Mouse (Mus musculus) stomach, embryonic 15.5 days (tissue): Measurements from ENCODE around the gene Rbck1. TPM values are rescaled to one million over a fixed set of nuclear protein-coding genes. Genes with fewer than 3 reads are reported as not detected.

Experiments
- ATAC-seq: fragments of 200-750 bp; cut with Nextera tagmentation; 2 replicates; pipeline ENCODE4 v1.8.0; 2017; ENCODE audit warnings: low read depth, moderate number of reproducible peaks, moderate TSS enrichment; ENCODE audit not compliant: insufficient read depth, low FRiP score
- H3K27ac ChIP-seq: fragments of 300-500 bp; sonication (generic); 2 replicates; pipeline ENCODE4 v1.5.1; 2015; ENCODE audit warnings: mild to moderate bottlenecking, inconsistent platforms
- H3K27me3 ChIP-seq: fragments of 300-500 bp; sonication (generic); replicated peaks from 2 replicates; pipeline ENCODE4 v1.6.1; 2015; ENCODE audit warnings: inconsistent platforms
- H3K36me3 ChIP-seq: fragments of 300-500 bp; sonication (generic); 2 replicates; pipeline ENCODE4 v1.6.1; 2015; ENCODE audit warnings: inconsistent platforms
- H3K4me1 ChIP-seq: fragments of 300-500 bp; sonication (generic); 2 replicates; pipeline ENCODE4 v1.6.1; 2015; ENCODE audit warnings: inconsistent platforms
- H3K4me2 ChIP-seq: fragments of 300-500 bp; sonication (generic); 2 replicates; pipeline ENCODE4 v1.6.1; 2015; ENCODE audit warnings: mild to moderate bottlenecking, inconsistent platforms
- H3K4me3 ChIP-seq: fragments of 300-500 bp; sonication (generic); replicated peaks from 2 replicates; pipeline ENCODE4 v1.5.1; 2015; ENCODE audit warnings: inconsistent platforms
- H3K9ac ChIP-seq: fragments of 300-500 bp; sonication (generic); 2 replicates; pipeline ENCODE4 v1.6.1; 2015; ENCODE audit warnings: inconsistent platforms
- H3K9me3 ChIP-seq: fragments of 300-500 bp; sonication (generic); 2 replicates; pipeline ENCODE4 v1.6.1; 2016; ENCODE audit warnings: inconsistent platforms
- WGBS: fragments of 180-500 bp; shearing (Covaris S2); methylation state at CpG from one replicate; pipeline ENCODE4 v1.1.7; 2015; 5-methylcytosine and 5-hydroxymethylcytosine counted together
- polyA plus RNA-seq: library from polyadenylated mRNA; unstranded; fragments of >200 nt; fragmentation: Nextera tagmentation; extraction: Ambion mirVana; gene quantifications from 2 replicates; pipeline ENCODE4 v1.2.1, GENCODE M21; 2015

Rbck1 gene
- polyA plus RNA-seq: 81.9 and 86.5 TPM in 2 replicates

- no peaks in the 10 kb centered on the region for H3K9me3 ChIP-seq
- peak within 1 kb of the TSS; percentile 67 for H3K9ac ChIP-seq
- no peaks in the 10 kb centered on the region for H3K27me3 ChIP-seq
- H3K36me3 ChIP-seq: 0 out of 2 replicates have a peak, but pooled peaks cover 3% of the 10 kb centered on the region
- H3K4me1 ChIP-seq: peaks cover 8% of the 10 kb centered on the region
- peak within 1 kb of the TSS; percentile 85 for H3K4me2 ChIP-seq
- H3K27ac ChIP-seq: peak within 1 kb of the TSS; percentile 93
- peak; percentile 95 for ATAC-seq
- H3K4me3 ChIP-seq: peak within 1 kb of the TSS; percentile 76
- WGBS: under 1% methylated on average over 54 of the region's 54 CpGs
Observed at GRCm38 (mm10) chr2:152332101-152332825, at the start of gene Rbck1. Gene Rbck1, minus strand, starts transcription at chr2:152332653.

DNA sequence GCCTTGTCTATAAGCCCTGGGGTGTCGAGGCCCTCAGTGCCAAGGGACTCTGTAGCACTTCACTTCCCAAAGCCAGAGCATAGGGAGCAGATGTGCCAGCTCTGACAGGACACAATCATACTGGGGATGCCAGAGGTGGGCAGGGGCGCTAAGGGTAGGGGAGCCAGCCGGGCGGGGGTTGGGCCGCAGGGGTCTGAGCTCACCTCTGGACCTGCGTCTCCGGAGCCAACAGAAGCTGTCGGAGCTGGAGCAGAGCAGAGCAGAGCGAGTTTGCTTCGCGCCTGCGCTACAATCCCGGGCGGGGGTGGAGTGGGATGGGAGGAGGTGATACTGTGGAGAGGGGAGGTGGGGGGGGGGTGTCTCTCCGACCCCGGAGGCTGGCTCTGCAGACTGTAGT is 43.9 kb upstream of the Rbck1 start, which contains the start of gene Nrsn2:
TSS of gene Nrsn2 (minus strand) at position 294 of the 397 bp plus-strand sequence.
- H3K9me3 ChIP-seq: no peaks in the 10 kb centered on the region
- H3K4me1 ChIP-seq: peaks cover 14% of the 10 kb centered on the region; the same call in 1 of the 2 replicates
- 3% methylated on average over 16 of the region's 16 CpGs for WGBS
- no peak within 1 kb of the TSS for H3K4me3 ChIP-seq
- no peak within 1 kb of the TSS for H3K9ac ChIP-seq
- H3K27ac ChIP-seq: no peak within 1 kb of the TSS
- H3K27me3 ChIP-seq: peaks cover 19% of the 10 kb centered on the region; the same call in 1 of the 2 replicates
- H3K36me3 ChIP-seq: no peaks in the 10 kb centered on the region
- peak; percentile 43; the same call in 1 of the 2 replicates for ATAC-seq
- H3K4me2 ChIP-seq: peak within 1 kb of the TSS; percentile 40

- no peak overlapping the region for H3K9ac ChIP-seq
Observed at GRCm38 (mm10) chr2:152375652-152376344, 43.3 kb upstream of the Rbck1 start.

DNA sequence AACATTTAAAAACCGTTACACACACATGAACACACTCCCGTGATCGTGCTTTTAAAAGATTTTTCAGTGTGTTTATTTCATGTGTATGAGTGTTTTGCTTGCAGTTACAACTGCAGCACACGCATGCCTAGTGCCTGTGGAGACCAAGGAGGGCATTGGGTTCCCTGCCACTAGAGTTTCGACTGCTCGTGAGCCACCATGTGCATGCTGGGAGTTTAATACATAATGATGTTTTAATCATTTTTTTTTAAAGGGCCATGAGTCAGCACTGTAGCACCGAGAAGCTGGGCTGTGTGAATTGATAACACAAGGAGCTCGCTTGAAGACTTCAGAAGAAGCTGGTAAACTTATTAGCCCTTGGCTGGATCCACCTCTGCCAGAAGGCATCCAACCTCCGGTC is 41.1 kb upstream of the Rbck1 start:
- H3K27ac ChIP-seq: no peak overlapping the region
- H3K4me3 ChIP-seq: no peak overlapping the region
- peaks cover 17% of the 10 kb centered on the region; the same call in 1 of the 2 replicates for H3K4me1 ChIP-seq
- H3K27me3 ChIP-seq: peaks cover 19% of the 10 kb centered on the region; the same call in 1 of the 2 replicates
- no peak for ATAC-seq
- H3K4me2 ChIP-seq: no peak overlapping the region
- no peak overlapping the region for H3K9ac ChIP-seq
- H3K9me3 ChIP-seq: no peaks in the 10 kb centered on the region
- H3K36me3 ChIP-seq: no peaks in the 10 kb centered on the region
- WGBS: 76% methylated on average over 9 of the region's 9 CpGs

More at GRCm38 (mm10) chr2:152375652-152376344, 43.3 kb upstream of the Rbck1 start:
- 9% methylated on average over 21 of the region's 21 CpGs for WGBS
- peaks cover 19% of the 10 kb centered on the region; the same call in 1 of the 2 replicates for H3K27me3 ChIP-seq
- peaks cover 14% of the 10 kb centered on the region; the same call in 1 of the 2 replicates for H3K4me1 ChIP-seq
- peak overlapping the region; percentile 25 for H3K4me2 ChIP-seq
- H3K9me3 ChIP-seq: no peaks in the 10 kb centered on the region
- H3K36me3 ChIP-seq: no peaks in the 10 kb centered on the region
- ATAC-seq: no peak
- no peak overlapping the region for H3K27ac ChIP-seq
- no peak overlapping the region for H3K4me3 ChIP-seq

DNA sequence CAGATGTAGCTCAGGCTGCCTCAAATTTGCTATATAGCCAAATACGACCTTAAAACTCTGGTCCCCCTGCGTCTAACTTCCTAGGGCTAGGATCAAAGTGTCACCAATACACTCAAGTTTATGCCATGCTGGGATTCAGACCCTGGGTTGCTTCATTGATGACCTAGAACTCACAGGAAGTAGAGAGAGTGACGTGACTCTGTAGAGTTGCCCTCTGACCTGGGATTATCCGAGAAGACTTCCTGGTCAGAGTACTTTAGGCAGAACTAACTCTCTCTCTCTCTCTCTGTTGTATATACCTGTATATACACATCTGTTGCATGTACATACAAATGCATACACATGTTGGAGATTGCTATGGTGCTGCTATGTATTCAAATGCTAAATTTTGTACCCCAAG is 40.2 kb upstream of the Rbck1 start:
- Histone ChIP-seq H3K36me3 (no peaks in the 10 kb centered on the region), H3K4me2 (no peak overlapping the region), H3K27me3 (peaks cover 19% of the 10 kb centered on the region; the same call in 1 of the 2 replicates), H3K9me3 (no peaks in the 10 kb centered on the region), H3K4me1 (peaks cover 18% of the 10 kb centered on the region; the same call in 1 of the 2 replicates), H3K4me3 (no peak overlapping the region), H3K27ac (no peak overlapping the region), H3K9ac (no peak overlapping the region)
- WGBS: 59% methylated on average over 4 of the region's 4 CpGs
- ATAC-seq: no peak

GRCm38 (mm10) chr2:152372104-152372503 is 39.7 kb upstream of the Rbck1 start:
- Histone ChIP-seq H3K36me3 (no peaks in the 10 kb centered on the region), H3K4me3 (no peak overlapping the region), H3K9me3 (no peaks in the 10 kb centered on the region), H3K4me2 (no peak overlapping the region), H3K27ac (no peak overlapping the region), H3K4me1 (peaks cover 18% of the 10 kb centered on the region; the same call in 1 of the 2 replicates), H3K27me3 (peaks cover 15% of the 10 kb centered on the region; the same call in 1 of the 2 replicates), H3K9ac (no peak overlapping the region)
- no peak for ATAC-seq
- WGBS: 80% methylated on average over 7 of the region's 7 CpGs

DNA sequence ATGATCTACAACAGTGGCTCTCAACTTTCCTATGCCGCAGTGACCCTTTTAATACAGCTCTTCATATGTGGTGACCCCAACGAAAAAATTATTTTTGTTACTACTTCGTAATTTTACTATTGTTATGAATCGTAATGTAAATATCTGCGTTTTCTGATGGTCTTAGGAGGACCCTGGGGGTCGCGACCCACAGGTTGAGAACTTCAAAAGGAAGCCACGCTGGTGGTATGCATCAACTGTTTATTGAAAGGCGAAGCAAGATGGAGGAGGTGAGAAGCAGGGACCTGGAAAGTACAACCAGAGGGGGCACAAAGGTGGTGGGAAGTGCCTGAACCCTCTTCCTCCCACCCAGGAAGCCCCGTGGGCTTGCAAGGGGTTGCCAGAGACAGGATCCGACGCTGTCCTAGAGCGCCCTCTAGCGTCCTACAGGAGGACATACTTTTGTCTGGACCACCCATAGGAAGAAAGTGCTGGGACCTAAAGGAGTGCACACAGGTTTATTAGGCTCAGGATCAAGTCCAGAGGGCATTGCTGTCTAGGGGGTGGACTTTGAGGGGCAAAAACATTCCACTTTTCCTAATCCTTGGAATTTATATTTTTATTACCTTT is 36.2 kb upstream of the Rbck1 start:
- Histone ChIP-seq H3K4me1 (peaks cover 7% of the 10 kb centered on the region; the same call in 1 of the 2 replicates), H3K4me2 (peak overlapping the region; percentile 34), H3K9ac (no peak overlapping the region), H3K4me3 (no peak overlapping the region), H3K9me3 (no peaks in the 10 kb centered on the region), H3K27me3 (no peaks in the 10 kb centered on the region), H3K27ac (no peak overlapping the region), H3K36me3 (no peaks in the 10 kb centered on the region)
- no peak for ATAC-seq
- whole genome bisulfite sequencing: 29% methylated on average over 14 of the region's 14 CpGs

- 63% methylated on average over 5 of the region's 5 CpGs for WGBS
- H3K4me3 ChIP-seq: no peak overlapping the region
- H3K9ac ChIP-seq: no peak overlapping the region
Observed at GRCm38 (mm10) chr2:152367917-152368316, 35.5 kb upstream of the Rbck1 start.

DNA sequence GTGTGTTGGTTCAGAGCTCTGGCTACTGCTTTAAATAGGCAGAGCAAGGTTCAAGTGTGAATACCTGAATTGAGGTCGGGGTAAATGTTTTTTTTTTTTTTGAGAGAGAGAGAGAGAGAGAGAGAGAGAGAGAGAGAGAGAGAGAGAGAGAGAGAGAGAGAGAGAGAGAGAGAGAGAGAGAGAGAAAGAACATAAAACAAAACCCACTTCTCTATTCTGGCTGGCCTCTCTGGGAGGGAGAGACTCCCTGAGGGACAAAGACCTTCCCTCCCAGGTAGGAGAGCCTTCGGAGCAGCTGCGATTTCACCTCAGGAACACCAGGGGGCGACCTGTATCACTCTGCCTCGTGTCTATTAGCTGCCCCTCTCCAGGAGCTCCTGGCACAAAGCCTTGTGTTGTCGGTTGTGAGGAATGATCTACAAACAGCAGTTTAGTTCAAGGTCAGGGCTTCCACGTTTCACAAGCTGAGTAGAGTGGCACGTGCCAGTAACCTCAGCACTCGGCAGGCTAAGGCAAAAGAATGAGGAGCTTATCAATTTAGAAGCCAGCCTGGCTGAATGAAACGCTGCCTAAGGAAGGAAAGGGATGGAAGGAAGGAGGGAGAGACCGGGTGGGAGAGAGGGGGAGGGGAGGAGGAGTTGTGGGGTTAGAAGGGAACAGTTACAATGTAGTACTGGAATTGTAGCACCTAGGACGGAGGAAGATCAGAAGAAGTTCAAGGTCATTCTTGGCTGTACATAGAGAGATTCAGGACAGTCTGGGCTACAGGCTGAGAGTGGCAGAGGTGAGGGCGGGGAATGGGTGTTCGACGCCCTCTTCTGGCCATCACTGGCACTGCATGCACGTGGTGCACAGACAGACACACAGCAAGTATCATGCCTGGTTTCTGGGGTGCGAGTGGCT is 31.0 kb upstream of the Rbck1 start:
- 11% methylated on average over 17 of the region's 17 CpGs for WGBS
- H3K4me3 ChIP-seq: 0 out of 2 replicates have a peak overlapping the region, but pooled peaks have one; percentile 9
- no peaks in the 10 kb centered on the region for H3K27me3 ChIP-seq
- H3K9ac ChIP-seq: no peak overlapping the region
- peaks cover 8% of the 10 kb centered on the region; the same call in 1 of the 2 replicates for H3K4me1 ChIP-seq
- peak; percentile 75 for ATAC-seq
- no peaks in the 10 kb centered on the region for H3K9me3 ChIP-seq
- H3K27ac ChIP-seq: peak overlapping the region; percentile 63
- H3K4me2 ChIP-seq: peak overlapping the region; percentile 45
- H3K36me3 ChIP-seq: no peaks in the 10 kb centered on the region

More at GRCm38 (mm10) chr2:152367917-152368316, 35.5 kb upstream of the Rbck1 start:
- Histone ChIP-seq H3K36me3 (no peaks in the 10 kb centered on the region), H3K9me3 (no peaks in the 10 kb centered on the region), H3K27ac (no peak overlapping the region), H3K4me1 (peaks cover 9% of the 10 kb centered on the region; the same call in 1 of the 2 replicates), H3K27me3 (no peaks in the 10 kb centered on the region), H3K4me2 (no peak overlapping the region)
- ATAC-seq: no peak

GRCm38 (mm10) chr2:152361193-152361592 is 28.7 kb upstream of the Rbck1 start:
- WGBS: 86% methylated on average over 8 of the region's 8 CpGs
- Histone ChIP-seq H3K36me3 (no peaks in the 10 kb centered on the region), H3K4me2 (no peak overlapping the region), H3K27me3 (no peaks in the 10 kb centered on the region), H3K9ac (no peak overlapping the region), H3K4me1 (peaks cover 8% of the 10 kb centered on the region; the same call in 1 of the 2 replicates), H3K27ac (no peak overlapping the region), H3K4me3 (no peak overlapping the region), H3K9me3 (no peaks in the 10 kb centered on the region)
- ATAC-seq: no peak
